Comparison of ENCODE assay signal across 9 mouse cellular contexts in the genomic region with DNA sequence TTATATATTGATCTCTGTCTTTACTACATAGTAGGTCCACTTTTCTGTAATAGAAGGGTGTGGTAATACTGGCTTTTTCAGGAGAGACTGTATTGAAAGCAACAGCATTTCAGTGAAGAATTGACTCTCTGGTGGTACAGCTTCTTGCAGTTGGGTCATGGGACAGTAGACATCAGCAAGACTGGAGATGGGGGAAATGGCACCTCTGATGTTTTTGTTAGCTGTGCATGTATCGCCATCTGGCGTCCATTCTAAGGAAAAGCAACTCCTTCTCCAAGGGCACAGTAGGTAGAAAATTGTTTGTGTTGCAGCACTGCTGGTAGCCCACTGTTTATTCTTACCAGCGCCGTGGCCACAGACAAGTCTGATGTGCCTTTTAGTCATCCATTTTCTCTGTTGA. TPM values are rescaled to one million over a fixed set of nuclear protein-coding genes. Genes with fewer than 3 reads are reported as not detected.
DNase-seq lines count a peak whose midpoint lies in the region; ATAC-seq and TF ChIP-seq lines count a peak whose summit lies in the region.
"Had no signal": no experiment of that assay in that cellular context is flagged by ENCODE, and none has a peak within 500 bp of the region (broad histone marks: within the 10 kb centered on the region; RNA-seq: fewer than 3 reads in every experiment).

No protein-coding gene starts in this region.

- TF ChIP-seq CTCF in intestine, postnatal 0 days (IDR thresholded peaks at IDR 0.05; ENCODE audit: low read depth) = peak; percentile 92

- H3K27me3 ChIP-seq in intestine, postnatal 0 days (replicated peaks; ENCODE audit: control insufficient read depth, insufficient read depth, low read length) = no peaks in the 10 kb centered on the region
- no peaks in the 10 kb centered on the region for H3K27me3 ChIP-seq in limb, embryonic 11.5 days (ENCODE audit: control insufficient read depth, insufficient read depth, low read length)
- no peaks in the 10 kb centered on the region for H3K27me3 ChIP-seq in midbrain, embryonic 15.5 days (replicated peaks)
- no peaks in the 10 kb centered on the region for H3K27me3 ChIP-seq in stomach, embryonic 16.5 days (ENCODE audit: control insufficient read depth, insufficient read depth, low read length)
- H3K27me3 ChIP-seq: heart, embryonic 15.5 days had no signal

- H3K36me3 ChIP-seq in intestine, postnatal 0 days (ENCODE audit: control insufficient read depth, insufficient read depth) = 0 out of 2 replicates have a peak, but pooled peaks cover 5% of the 10 kb centered on the region
- H3K36me3 ChIP-seq in limb, embryonic 11.5 days (ENCODE audit: control insufficient read depth, insufficient read depth, low read length) = no peaks in the 10 kb centered on the region
- H3K36me3 ChIP-seq in midbrain, embryonic 15.5 days (replicated peaks) = no peaks in the 10 kb centered on the region
- H3K36me3 ChIP-seq in stomach, embryonic 16.5 days (ENCODE audit: control insufficient read depth, insufficient read depth, low read length) = no peaks in the 10 kb centered on the region
- H3K36me3 ChIP-seq: heart, embryonic 15.5 days had no signal

- peak; percentile 79 for ATAC-seq in frontal cortex, adult (ENCODE audit: low TSS enrichment)
- peak; percentile 49; the same call in 1 of the 2 replicates for ATAC-seq in intestine, postnatal 0 days
- 0 out of 2 replicates have a peak, but pooled peaks have one; percentile 17 for ATAC-seq in limb, embryonic 11.5 days (ENCODE audit: insufficient number of reproducible peaks, low FRiP score, low TSS enrichment, low read depth)
- ATAC-seq in midbrain, embryonic 15.5 days (replicated peaks) = peak; percentile 83
- ATAC-seq in stomach, embryonic 16.5 days (ENCODE audit: insufficient read depth, low FRiP score) = peak; percentile 33; the same call in 1 of the 2 replicates

- H3K4me1 ChIP-seq in intestine, postnatal 0 days (replicated peaks; ENCODE audit: control insufficient read depth, insufficient read depth, low read length) = no peaks in the 10 kb centered on the region
- no peaks in the 10 kb centered on the region for H3K4me1 ChIP-seq in limb, embryonic 11.5 days (ENCODE audit: control insufficient read depth, insufficient read depth, low read length)
- H3K4me1 ChIP-seq in midbrain, embryonic 15.5 days = no peaks in the 10 kb centered on the region
- H3K4me1 ChIP-seq in stomach, embryonic 16.5 days (ENCODE audit: control insufficient read depth, insufficient read depth, low read length) = peaks cover 8% of the 10 kb centered on the region
- H3K4me1 ChIP-seq: heart, embryonic 15.5 days had no signal

- H3K4me2 ChIP-seq in intestine, postnatal 0 days (replicated peaks; ENCODE audit: low read depth) = no peak overlapping the region
- H3K4me2 ChIP-seq in limb, embryonic 11.5 days (ENCODE audit: low read depth, severe bottlenecking) = no peak overlapping the region
- H3K4me2 ChIP-seq in midbrain, embryonic 15.5 days = no peak overlapping the region
- no peak overlapping the region for H3K4me2 ChIP-seq in stomach, embryonic 16.5 days (ENCODE audit: low read depth, low read length)
- H3K4me2 ChIP-seq: heart, embryonic 15.5 days had no signal

- peak; percentile 83 for DNase-seq in A20 (ENCODE audit: low read depth, low spot score)
- DNase-seq in MEL-GATA-1-ER (ENCODE audit: extremely low read depth, low read depth) = peak; percentile 63
- peak; percentile 76 for DNase-seq in cerebellum, adult 9-10 months
- DNase-seq in limb, embryonic 11.5 days (ENCODE audit: low spot score) = peak; percentile 51

- H3K9ac ChIP-seq in intestine, postnatal 0 days (ENCODE audit: low read depth, low read length) = no peak overlapping the region
- H3K9ac ChIP-seq in limb, embryonic 11.5 days (ENCODE audit: low read length) = no peak overlapping the region
- H3K9ac ChIP-seq in midbrain, embryonic 15.5 days = no peak overlapping the region
- no peak overlapping the region for H3K9ac ChIP-seq in stomach, embryonic 16.5 days (ENCODE audit: low read length)
- H3K9ac ChIP-seq: heart, embryonic 15.5 days had no signal

- no peak overlapping the region for H3K4me3 ChIP-seq in intestine, postnatal 0 days (ENCODE audit: low read depth, low read length)
- H3K4me3 ChIP-seq in limb, embryonic 11.5 days (ENCODE audit: low read depth, low read length) = no peak overlapping the region
- no peak overlapping the region for H3K4me3 ChIP-seq in midbrain, embryonic 15.5 days
- no peak overlapping the region for H3K4me3 ChIP-seq in stomach, embryonic 16.5 days (replicated peaks; ENCODE audit: low read length)
- H3K4me3 ChIP-seq: heart, embryonic 15.5 days had no signal

- 5% methylated on average over 4 of the region's 4 CpGs for WGBS in intestine, postnatal 0 days
- WGBS in limb, embryonic 11.5 days = 7% methylated on average over 4 of the region's 4 CpGs
- 4% methylated on average over 4 of the region's 4 CpGs for WGBS in midbrain, embryonic 15.5 days
- WGBS in stomach, embryonic 16.5 days = 2% methylated on average over 4 of the region's 4 CpGs

- no peaks in the 10 kb centered on the region for H3K9me3 ChIP-seq in intestine, postnatal 0 days (ENCODE audit: control insufficient read depth)
- no peaks in the 10 kb centered on the region for H3K9me3 ChIP-seq in limb, embryonic 11.5 days (ENCODE audit: control insufficient read depth, low read length)
- no peaks in the 10 kb centered on the region for H3K9me3 ChIP-seq in midbrain, embryonic 15.5 days
- no peaks in the 10 kb centered on the region for H3K9me3 ChIP-seq in stomach, embryonic 16.5 days (replicated peaks; ENCODE audit: control insufficient read depth, low read length)
- H3K9me3 ChIP-seq: heart, embryonic 15.5 days had no signal

- H3K27ac ChIP-seq in intestine, postnatal 0 days (ENCODE audit: low read depth, low read length) = no peak overlapping the region
- H3K27ac ChIP-seq in limb, embryonic 11.5 days (replicated peaks; ENCODE audit: low read depth, low read length) = no peak overlapping the region
- H3K27ac ChIP-seq in midbrain, embryonic 15.5 days = no peak overlapping the region
- H3K27ac ChIP-seq in stomach, embryonic 16.5 days (ENCODE audit: low read length) = no peak overlapping the region
- H3K27ac ChIP-seq: heart, embryonic 15.5 days had no signal

RNA-seq across cellular contexts. Expression of gene Rrm1, which starts 24.1 kb away (rescaled TPM):
- 22.7 and 23.4 TPM in 2 replicates for polyA plus RNA-seq in intestine, postnatal 0 days (2015; fragmentation: Nextera tagmentation; extraction: Ambion mirVana)
- 261 and 275 TPM in 2 replicates for polyA plus RNA-seq in limb, embryonic 11.5 days (2014; fragmentation: Nextera tagmentation; extraction: Ambion mirVana)
- 44.7 and 48.9 TPM in 2 replicates for polyA plus RNA-seq in midbrain, embryonic 15.5 days (2015; fragmentation: Nextera tagmentation; extraction: Ambion mirVana)
- 131 and 137 TPM in 2 replicates for polyA plus RNA-seq in stomach, embryonic 16.5 days (2015; fragmentation: Nextera tagmentation; extraction: Ambion mirVana)

Comparison
In these comparisons a context has a peak if more than half of its experiments do, and no peak if none do; other contexts are left out.
1. ATAC-seq: peak in every context shown above with its lines; median percentile 83 in midbrain, embryonic 15.5 days; 79 in frontal cortex, adult; 49 in intestine, postnatal 0 days; 33 in stomach, embryonic 16.5 days; 17 in limb, embryonic 11.5 days.